Mouse (Mus musculus) kidney, postnatal 0 days (tissue): ENCODE data around the gene Armh3. TPM values are rescaled to one million over a fixed set of nuclear protein-coding genes. Genes with fewer than 3 reads are reported as not detected.
A peak's percentile ranks its signal among the peaks of the same experiment; 100 is the strongest.

Experiments
- ATAC-seq: fragments of 200-750 bp; cut with Nextera tagmentation; replicated peaks from 2 replicates; pipeline ENCODE4 v1.8.0; 2017; ENCODE audit warnings: low read depth, moderate number of reproducible peaks, moderate TSS enrichment, moderate library complexity; ENCODE audit not compliant: low FRiP score
- DNase-seq: peaks from one replicate; pipeline ENCODE4 v3.0.0-alpha.2; 2016; ENCODE audit warnings: low spot score
- H3K27ac ChIP-seq: fragments of 300-500 bp; sonication (generic); 2 replicates; pipeline ENCODE4 v1.5.1; 2014; ENCODE audit warnings: mild to moderate bottlenecking
- H3K27me3 ChIP-seq: fragments of 300-500 bp; sonication (generic); 2 replicates; pipeline ENCODE4 v1.6.1; 2014; ENCODE audit warnings: low read length, mixed read lengths; ENCODE audit not compliant: insufficient read depth
- H3K36me3 ChIP-seq: fragments of 300-500 bp; sonication (generic); 2 replicates; pipeline ENCODE4 v1.6.1; 2014; ENCODE audit warnings: low read length, mixed read lengths; ENCODE audit not compliant: insufficient read depth
- H3K4me1 ChIP-seq: fragments of 300-500 bp; sonication (generic); replicated peaks from 2 replicates; pipeline ENCODE4 v1.6.1; 2014; ENCODE audit warnings: antibody characterized with exemption, low read length, mixed read lengths; ENCODE audit not compliant: insufficient read depth
- H3K4me2 ChIP-seq: fragments of 300-500 bp; sonication (generic); 2 replicates; pipeline ENCODE4 v1.6.1; 2014; ENCODE audit warnings: mild to moderate bottlenecking, low read length, moderate library complexity, mixed read lengths
- H3K4me3 ChIP-seq: fragments of 300-500 bp; sonication (generic); replicated peaks from 2 replicates; pipeline ENCODE4 v1.5.1; 2014; ENCODE audit warnings: low read depth, low read length
- H3K9ac ChIP-seq: fragments of 300-500 bp; sonication (generic); 2 replicates; pipeline ENCODE4 v1.6.1; 2014; ENCODE audit warnings: low read depth, low read length
- H3K9me3 ChIP-seq: fragments of 300-500 bp; sonication (generic); replicated peaks from 2 replicates; pipeline ENCODE4 v1.6.1; 2016; ENCODE audit warnings: low read length, inconsistent platforms, mixed read lengths
- CTCF ChIP-seq: IDR thresholded peaks from 2 replicates; pipeline ENCODE4 v1.5.1; 2016; ENCODE audit warnings: antibody characterized with exemption, low read depth, mild to moderate bottlenecking, moderate library complexity
- WGBS: fragments of 180-500 bp; shearing (Covaris S2); extraction: QIAGEN DNeasy Blood & Tissue Kit; methylation state at CpG from one replicate; pipeline ENCODE4 v1.1.7; 2014; 5-methylcytosine and 5-hydroxymethylcytosine counted together
- polyA plus RNA-seq: library from polyadenylated mRNA; unstranded; fragments of >200 nt; fragmentation: Nextera tagmentation; extraction: Ambion mirVana; gene quantifications from 2 replicates; pipeline ENCODE4 v1.2.1, GENCODE M21; 2015

The Armh3 gene
- polyA plus RNA-seq, 1 experiment from 2014 or later: 13.2 TPM

DNA sequence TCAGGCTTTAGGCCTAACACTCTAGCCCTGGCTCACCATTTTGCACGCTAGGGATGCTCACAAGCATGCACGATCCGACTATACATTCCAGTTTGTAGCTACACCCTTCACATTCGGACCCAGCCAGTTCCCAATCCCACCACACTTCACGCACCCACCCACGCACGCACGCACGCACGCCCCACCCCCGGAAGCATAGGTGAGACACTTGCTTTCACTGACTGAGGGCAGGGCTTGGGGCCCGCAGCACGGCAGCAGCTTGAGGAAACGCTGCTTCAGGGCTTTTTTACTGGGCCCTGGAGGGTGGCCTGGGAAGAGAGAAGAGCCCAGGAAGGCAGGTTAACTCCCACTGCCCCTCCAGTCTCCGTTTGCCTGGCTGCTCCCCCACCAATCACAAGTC, 201.4 kb downstream of the Armh3 start:
- Histone ChIP-seq H3K27me3 (no peaks in the 10 kb centered on the region), H3K9me3 (no peaks in the 10 kb centered on the region), H3K4me3 (no peak overlapping the region), H3K9ac (no peak overlapping the region), H3K27ac (no peak overlapping the region), H3K36me3 (no peaks in the 10 kb centered on the region), H3K4me2 (no peak overlapping the region), H3K4me1 (0 out of 2 replicates have a peak, but pooled peaks cover 2% of the 10 kb centered on the region)
- TF ChIP-seq CTCF: no peak
- 55% methylated on average over 15 of the region's 15 CpGs for WGBS
- DNase-seq: no peak
- no peak for ATAC-seq

DNA sequence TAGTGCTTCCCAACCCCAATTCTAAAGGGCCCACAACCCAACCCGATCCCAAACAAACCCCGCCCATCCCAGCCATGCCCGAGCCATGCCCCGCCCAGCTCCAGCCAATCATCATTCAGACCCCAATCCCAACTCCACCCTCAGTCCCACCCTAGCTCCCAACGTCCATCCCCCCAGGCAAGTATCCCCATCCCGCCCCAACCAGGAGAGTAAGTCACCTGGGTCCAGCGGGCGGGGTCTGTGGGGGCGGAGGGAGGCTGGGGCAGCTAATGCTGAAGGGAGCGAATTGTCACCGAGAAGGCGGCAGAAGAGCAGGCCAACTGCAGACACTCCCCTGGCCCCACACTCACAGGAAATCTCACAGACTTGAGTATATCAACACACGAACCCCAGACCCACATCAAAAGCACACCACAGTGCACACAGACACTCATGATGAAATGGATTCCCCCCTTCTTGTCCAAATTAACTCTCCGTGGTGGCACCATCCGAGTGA, 202.2 kb downstream of the Armh3 start:
- Histone ChIP-seq H3K4me1 (0 out of 2 replicates have a peak, but pooled peaks cover 2% of the 10 kb centered on the region), H3K9me3 (no peaks in the 10 kb centered on the region), H3K4me2 (peak overlapping the region; percentile 43), H3K9ac (no peak overlapping the region), H3K4me3 (peak overlapping the region; percentile 16; the same call in 1 of the 2 replicates), H3K27me3 (no peaks in the 10 kb centered on the region), H3K36me3 (no peaks in the 10 kb centered on the region), H3K27ac (no peak overlapping the region)
- DNase-seq (peak; percentile 47), ATAC-seq (no peak; the same call in 1 of the 2 replicates)
- WGBS: 11% methylated on average over 15 of the region's 15 CpGs
- no peak for TF ChIP-seq CTCF

DNA sequence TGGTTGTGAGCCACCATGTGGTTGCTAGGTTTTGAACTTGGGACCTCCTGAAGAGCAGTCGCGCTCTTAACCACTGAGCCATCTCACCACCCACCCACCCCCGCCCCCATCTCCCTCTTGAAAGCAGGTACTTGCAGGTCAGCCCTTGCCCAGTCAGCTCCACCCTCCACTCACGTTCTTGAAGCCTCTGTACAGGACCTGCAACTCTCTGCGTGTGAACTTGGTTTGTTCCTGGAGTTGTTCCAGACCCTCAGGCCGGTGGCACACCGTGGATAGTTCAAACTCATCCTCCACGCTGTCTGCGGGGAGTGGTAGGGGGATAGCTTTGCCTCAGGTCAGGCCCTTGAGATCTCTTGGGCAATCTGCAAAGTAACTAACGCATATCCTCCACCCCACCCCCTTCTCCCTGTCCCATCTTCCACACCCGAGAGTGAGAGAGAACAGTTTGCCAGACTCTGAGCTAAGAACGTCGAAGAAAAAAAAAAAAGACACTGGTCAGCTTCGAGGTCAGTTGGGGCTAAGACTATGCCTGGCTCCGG, 202.8 kb downstream of the Armh3 start:
- Histone ChIP-seq H3K27ac (no peak overlapping the region), H3K4me1 (0 out of 2 replicates have a peak, but pooled peaks cover 2% of the 10 kb centered on the region), H3K4me2 (peak overlapping the region; percentile 43), H3K27me3 (no peaks in the 10 kb centered on the region), H3K9ac (no peak overlapping the region), H3K9me3 (no peaks in the 10 kb centered on the region), H3K4me3 (no peak overlapping the region), H3K36me3 (no peaks in the 10 kb centered on the region)
- ATAC-seq (no peak), DNase-seq (no peak)
- WGBS: 38% methylated on average over 15 of the region's 15 CpGs
- TF ChIP-seq CTCF: no peak

DNA sequence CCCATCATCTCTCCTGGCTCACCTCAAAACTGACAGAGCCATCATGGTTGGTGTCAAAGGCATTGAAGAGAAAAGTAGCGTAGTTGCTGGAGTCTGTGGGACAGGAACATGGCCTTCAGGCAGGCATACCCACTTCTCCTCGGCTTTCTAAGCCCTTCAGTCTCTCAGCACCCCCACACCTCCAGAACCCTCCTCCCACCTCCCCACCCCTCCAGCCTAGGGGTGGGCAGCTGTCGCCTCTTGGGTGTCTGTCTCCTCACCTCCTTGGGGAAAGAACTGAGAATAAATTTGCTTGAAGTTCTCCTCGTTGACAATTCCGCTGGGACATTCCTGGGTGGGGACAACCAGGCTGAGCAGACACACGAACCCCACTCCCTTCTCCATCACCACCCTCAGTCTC, 203.6 kb downstream of the Armh3 start:
- DNase-seq: no peak
- Histone ChIP-seq H3K27me3 (no peaks in the 10 kb centered on the region), H3K9me3 (no peaks in the 10 kb centered on the region), H3K4me3 (no peak overlapping the region), H3K9ac (no peak overlapping the region), H3K4me2 (no peak overlapping the region), H3K36me3 (no peaks in the 10 kb centered on the region), H3K4me1 (0 out of 2 replicates have a peak, but pooled peaks cover 2% of the 10 kb centered on the region), H3K27ac (no peak overlapping the region)
- 68% methylated on average over 6 of the region's 6 CpGs for WGBS
- ATAC-seq: no peak
- TF ChIP-seq CTCF: no peak

DNA sequence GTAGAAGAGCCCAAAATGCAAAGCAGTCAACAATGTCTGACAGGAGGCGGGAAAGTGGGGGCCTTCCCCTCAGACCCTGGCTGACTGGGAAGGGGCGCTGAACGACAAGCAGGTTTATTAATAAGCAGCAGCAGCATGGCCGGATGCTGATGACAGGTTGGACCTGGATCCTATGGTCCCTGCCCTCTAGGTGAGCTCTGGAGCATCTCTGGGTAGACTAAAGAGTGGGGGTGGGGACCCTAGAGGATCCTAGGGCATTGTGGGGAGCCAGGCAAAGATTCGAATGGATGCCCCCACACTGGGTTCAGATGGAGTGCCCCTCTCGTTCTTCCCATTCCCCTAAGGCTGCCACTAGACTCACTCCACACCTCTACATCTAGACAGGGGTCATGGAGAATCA, 205.9 kb downstream of the Armh3 start:
- 88% methylated on average over 6 of the region's 6 CpGs for WGBS
- no peak for ATAC-seq
- TF ChIP-seq CTCF: no peak

DNA sequence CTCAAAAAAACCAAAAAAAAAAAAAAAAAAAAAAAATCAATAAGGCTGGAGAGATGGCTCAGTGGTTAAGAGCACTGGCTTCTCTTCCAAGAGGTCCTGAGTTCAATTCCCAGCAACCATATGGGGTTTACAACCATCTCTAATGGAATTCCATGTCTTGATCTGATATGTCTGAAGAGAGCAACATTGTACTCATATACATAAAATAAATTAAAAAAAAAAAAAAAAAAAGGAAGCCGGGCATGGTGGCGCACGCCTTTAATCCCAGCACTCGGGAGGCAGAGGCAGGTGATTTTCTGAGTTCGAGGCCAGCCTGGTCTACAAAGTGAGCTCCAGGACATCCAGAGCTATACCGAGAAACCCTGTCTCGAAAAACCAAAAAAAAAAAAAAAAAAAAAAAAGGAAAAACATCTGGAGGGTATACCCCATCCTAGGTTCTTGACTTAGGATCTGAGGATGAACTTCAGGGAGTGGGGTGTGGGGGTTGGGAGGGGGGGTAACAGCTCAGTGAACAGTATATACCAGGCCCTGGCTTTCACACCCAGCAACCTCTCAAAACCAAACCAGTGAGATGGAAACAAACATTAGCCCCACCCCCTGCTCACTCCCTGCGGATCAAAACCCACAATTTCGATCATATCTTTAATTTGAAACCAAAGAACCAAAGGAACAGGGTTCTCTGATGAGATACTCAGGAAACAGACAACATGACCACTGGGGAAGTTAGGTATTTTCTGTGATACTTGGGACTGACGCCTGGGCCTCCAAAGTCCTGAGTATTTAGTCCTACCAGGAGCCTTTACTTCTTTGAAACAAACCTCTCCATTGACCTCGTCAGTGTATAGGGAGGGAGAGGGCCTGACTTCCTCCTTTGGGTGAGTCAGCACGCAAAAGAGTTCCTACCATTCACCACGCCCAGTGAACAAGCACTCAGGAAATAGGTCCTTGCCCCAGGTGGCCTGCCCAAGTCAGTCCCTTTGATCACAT, 208.1 kb downstream of the Armh3 start:
- no peak overlapping the region; the same call in 1 of the 2 replicates for H3K27ac ChIP-seq
- no peak for ATAC-seq

More for the DNA sequence above, 205.9 kb downstream of the Armh3 start:
- DNase-seq: no peak
- 0 out of 2 replicates have a peak, but pooled peaks cover 2% of the 10 kb centered on the region for H3K4me1 ChIP-seq
- no peaks in the 10 kb centered on the region for H3K36me3 ChIP-seq
- H3K4me2 ChIP-seq: no peak overlapping the region
- no peaks in the 10 kb centered on the region for H3K27me3 ChIP-seq
- H3K4me3 ChIP-seq: no peak overlapping the region
- H3K9me3 ChIP-seq: no peaks in the 10 kb centered on the region
- no peak overlapping the region for H3K27ac ChIP-seq
- H3K9ac ChIP-seq: no peak overlapping the region

More for the DNA sequence above, 208.1 kb downstream of the Armh3 start:
- no peaks in the 10 kb centered on the region for H3K4me1 ChIP-seq
- H3K4me2 ChIP-seq: no peak overlapping the region
- no peak overlapping the region for H3K4me3 ChIP-seq
- 74% methylated on average over 13 of the region's 13 CpGs for WGBS
- no peak overlapping the region for H3K9ac ChIP-seq
- H3K9me3 ChIP-seq: no peaks in the 10 kb centered on the region
- TF ChIP-seq CTCF: no peak
- peak; percentile 17 for DNase-seq
- no peaks in the 10 kb centered on the region for H3K36me3 ChIP-seq
- H3K27me3 ChIP-seq: no peaks in the 10 kb centered on the region
